Mouse (Mus musculus) CH12F3 (cell line): ENCODE results near the gene Pds5a.
"Not testable (repeated sequence)": the region's sequence is repeated elsewhere in the genome, so short reads cannot be mapped to it uniquely, and the experiment has no call there.

ENCODE experiments used
- in situ Hi-C: fragments of 300-500 bp; cut with MboI; formaldehyde crosslinking; loops from 2 replicates; pipeline ENCODE4 v1.14.3; 2020; ENCODE audit warnings: low sequenced_read_pairs

The Pds5a gene

DNA sequence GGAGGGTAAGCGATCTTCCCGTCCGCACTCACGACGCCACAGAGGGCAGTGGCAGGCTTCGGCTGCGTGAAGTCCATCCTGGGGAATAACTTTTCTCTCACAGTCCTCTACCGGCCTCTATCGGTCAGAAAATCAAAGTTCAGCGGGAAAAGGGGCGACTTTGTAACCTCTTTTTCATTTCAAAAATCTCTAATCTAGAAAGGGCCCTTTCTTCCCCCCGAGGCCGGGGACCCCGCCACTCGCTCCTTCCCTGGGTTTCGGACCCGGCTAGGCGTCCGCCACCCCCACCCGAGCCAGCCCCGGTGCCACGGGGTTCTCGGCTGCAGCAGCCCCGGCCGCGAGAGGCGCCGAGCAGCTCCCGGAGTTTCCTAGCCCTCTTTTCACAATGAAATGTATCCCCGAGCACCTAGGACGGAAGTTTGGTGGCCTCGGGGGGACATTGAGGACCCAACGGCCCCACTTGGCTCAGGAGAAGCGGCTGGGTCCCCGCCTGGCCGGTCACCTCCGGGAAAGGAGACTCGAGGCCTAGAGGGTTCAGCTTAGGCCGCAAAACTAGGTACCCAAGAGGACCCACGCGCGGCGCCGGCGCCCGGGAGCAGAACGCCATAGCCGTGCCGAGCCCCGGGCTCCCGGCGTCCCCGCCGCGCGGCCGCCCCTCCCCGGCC, 1.1 kb downstream of the Pds5a start:
- in situ Hi-C loops: no loop called here

DNA sequence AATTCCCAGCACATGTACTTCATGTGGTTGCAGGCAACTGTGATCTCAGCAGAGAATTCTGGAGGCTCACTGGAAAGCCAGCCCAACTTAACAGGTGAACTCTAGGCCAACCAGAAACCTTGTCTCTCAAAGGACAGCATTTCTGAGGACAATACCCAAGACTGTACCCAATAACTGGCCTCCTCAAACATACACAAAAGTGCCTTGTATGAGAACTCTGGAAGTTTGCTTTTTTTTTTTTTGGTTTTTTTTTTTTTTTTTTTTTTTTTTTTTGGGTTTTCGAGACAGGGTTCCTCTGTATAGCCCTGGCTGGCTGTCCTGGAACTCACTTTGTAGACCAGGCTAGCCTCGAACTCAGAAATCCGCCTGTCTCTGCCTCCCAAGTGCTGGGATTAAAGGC, 4.0 kb downstream of the Pds5a start:
- in situ Hi-C loops: not testable (repeated sequence)

DNA sequence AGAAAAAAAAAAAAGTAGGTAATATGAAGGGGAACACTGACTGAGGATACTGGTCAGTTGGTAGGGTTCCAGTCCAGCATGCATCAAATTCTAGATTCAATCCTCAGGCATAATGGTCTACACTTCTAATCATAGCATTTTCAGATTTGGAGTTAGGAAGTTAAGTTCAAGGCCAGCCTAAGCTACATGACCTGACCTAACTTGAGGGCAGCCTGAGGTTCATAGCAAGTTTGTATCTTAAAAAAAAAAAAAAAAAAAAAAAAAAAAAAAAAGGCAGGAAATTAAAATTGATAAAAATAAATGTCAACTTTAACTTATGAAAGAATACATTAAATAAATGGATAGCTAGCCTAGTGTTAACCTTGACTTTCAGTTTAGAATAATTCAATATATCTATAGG, 5.1 kb downstream of the Pds5a start:
- in situ Hi-C loops: no loop called here

DNA sequence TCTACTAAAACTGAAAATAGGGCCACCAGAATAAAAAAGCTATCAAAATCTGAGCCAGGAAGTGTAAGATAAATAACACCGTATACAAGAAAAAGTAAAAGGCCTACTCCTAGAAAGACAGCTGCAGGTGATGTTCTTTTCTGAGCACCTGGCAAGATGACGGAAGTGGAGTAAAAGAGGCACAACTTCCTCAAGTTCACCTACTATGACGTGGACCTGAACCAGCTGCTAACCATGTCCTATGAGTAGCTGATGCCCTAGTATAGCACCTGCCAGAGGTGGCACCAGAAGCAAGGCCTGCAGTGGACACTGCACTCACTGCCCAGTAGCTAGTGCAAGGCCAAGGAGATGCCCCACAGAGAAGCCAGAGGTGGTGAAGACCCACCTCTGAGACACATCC, 9.3 kb downstream of the Pds5a start:
- in situ Hi-C loops: no loop called here

DNA sequence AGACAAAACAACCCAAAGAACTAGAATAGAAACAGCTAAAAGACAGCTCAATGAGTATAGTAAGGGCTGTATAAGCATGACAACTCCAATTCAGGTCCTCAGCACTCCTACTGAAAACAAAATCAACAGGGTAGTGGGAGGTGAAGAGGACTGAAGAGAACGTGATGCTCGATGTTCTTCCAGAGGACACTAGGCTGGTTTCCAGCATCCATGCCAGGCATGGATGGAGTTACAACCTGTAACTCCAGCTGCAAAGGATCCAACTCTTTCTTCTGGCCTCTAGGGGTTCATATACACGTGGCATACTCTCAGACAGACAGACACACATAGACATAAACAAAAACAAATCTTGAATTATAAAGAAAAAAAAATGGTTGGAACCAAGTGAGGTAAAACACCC, 11.3 kb downstream of the Pds5a start:
- in situ Hi-C loops: no loop called here

DNA sequence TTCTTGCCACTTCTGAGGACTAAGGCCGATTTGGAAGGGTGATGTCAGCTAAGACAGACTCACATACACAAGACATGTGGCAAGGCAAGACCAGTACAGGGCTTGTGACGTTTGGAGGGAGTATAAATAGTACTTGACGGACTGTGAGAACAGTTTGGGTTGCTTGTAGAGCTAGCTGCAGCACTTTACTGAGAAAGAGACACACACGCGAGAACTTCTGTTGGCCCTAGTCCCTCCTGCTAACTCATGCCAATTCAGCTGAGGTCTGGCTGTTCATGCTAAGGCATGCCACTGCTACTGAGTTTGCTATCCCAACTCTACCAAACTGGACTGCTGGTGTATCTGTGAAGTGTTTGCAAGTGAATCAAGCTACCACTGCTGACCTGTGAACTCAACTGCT, 19.2 kb downstream of the Pds5a start:
- in situ Hi-C loops: no loop called here

DNA sequence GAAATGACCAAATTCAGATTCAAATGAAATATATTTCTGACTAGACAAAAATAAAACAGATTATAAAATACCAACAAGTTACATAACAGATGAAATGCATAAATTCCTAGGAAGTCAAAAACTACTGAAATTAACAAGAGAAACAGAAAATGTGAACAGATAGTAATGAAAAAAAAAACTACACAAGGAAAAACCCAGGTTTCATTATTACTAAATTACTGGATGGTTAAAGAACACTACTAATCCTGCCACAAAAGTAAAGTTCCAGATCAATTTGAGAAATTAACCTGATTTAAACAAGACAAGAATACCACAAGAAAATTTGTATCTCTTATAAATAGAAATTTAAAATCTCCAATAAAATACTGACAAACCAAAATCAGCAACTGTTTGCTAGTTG, 25.9 kb downstream of the Pds5a start:
- in situ Hi-C loops: no loop called here

DNA sequence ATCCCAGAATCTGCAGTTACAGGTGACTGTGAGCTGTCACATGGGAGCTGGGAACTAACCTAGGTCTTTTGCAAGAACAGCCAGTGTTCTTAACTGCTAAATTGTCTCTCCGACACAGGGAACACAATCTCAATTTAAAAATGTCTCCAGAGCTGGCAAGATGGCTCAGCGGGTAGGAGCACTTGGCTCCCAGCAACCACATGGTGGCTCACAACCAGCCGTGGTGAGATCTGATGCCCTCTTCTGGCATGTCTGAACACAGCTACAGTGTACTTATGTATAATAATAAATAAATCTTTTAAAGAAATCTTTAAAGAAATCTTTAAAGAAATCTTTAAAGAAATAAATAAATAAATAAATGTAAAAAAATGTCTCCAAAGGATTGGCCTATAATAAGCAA, 30.4 kb downstream of the Pds5a start:
- in situ Hi-C loops: no loop called here

DNA sequence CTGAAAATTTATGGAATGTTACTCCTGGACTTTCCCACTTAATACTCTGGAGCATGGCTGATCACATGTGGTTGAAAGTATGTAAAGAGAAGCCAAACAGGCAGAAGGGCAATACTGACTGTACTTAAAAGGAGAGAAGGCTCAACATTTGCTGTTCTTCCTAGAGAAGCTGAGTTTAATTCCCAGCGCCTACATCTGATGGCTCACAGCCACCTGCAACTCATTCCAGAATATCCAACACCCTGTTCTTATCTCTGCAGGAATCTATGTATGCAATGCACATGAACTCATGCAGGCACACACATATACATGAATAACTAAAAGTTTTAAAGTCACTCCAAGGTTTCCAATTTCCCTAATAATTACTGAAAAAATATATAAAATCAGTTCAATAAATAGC, 32.7 kb downstream of the Pds5a start:
- in situ Hi-C loops: no loop called here

DNA sequence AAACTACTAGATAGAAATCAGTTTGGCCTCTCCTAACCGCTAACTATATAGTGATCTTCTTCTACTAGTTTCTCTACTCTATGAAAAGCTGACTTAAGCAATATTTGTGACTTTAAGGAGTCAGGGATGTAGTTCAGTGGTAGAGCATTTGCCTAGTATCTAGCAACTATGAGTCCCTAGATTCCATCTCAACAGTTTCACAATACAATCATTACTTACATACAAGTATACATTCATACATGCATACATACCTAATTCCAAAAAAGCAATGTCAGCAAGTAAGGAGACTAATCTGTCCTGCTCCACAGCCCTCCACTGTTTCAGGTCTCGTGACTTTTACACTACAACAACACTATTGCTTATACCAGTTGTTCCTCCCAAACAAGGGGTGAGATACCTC, 36.1 kb downstream of the Pds5a start:
- in situ Hi-C loops: no loop called here

DNA sequence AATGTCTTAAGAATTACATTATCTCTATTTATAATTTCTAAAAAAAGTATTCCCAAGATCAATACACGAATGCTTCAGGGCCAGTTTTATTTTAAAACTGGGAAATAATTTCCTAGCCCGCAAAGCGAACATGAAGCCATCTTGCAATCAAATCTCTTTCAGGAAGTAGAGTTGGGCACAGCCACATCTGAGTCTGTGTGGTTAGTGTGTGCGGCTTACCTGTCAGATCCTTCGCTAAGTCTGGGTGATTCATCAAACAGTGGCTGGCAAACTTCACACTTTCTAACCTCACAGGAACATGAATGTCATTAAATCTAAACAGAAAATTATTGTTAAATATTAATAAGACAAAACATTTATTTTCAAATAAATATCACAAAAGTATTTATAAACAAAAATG, 44.3 kb downstream of the Pds5a start:
- in situ Hi-C loops: no loop called here

DNA sequence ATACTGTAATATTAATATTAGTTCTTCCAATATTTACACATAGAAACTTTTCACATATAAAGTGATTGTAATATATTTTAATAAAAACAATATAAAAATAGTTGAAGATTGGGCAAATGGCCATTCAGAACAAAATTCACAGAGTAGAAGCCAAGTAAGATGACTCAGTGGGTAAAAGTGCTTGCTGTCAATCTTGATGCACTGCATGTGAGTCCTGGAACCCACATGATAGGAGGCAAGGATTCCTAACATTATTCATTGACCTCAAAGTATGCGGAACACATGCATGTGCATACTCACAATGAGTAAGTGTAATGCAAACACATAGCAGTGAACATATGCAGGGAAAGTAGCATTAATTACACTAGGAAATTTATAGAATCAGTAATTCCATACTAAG, 59.2 kb downstream of the Pds5a start:
- in situ Hi-C loops: no loop called here

DNA sequence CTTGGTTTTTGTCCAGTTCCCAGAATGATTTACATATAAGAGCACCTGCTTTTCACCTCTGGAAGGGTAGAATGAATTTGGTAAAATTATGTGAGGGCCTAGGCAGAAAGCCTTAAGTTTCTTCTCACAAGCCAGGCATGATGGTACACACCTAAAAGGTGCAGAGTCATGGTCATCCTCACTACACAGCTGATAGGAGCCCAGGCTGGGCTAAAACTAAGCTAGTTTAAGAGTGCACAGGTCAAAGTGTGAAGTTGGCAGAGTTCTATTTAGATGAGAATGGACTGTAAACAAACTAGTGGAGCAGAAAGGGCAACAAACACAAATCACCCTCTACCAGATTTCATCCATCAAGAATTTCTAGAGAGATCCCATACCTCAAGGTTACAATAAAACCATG, 73.7 kb downstream of the Pds5a start:
- in situ Hi-C loops: no loop called here

DNA sequence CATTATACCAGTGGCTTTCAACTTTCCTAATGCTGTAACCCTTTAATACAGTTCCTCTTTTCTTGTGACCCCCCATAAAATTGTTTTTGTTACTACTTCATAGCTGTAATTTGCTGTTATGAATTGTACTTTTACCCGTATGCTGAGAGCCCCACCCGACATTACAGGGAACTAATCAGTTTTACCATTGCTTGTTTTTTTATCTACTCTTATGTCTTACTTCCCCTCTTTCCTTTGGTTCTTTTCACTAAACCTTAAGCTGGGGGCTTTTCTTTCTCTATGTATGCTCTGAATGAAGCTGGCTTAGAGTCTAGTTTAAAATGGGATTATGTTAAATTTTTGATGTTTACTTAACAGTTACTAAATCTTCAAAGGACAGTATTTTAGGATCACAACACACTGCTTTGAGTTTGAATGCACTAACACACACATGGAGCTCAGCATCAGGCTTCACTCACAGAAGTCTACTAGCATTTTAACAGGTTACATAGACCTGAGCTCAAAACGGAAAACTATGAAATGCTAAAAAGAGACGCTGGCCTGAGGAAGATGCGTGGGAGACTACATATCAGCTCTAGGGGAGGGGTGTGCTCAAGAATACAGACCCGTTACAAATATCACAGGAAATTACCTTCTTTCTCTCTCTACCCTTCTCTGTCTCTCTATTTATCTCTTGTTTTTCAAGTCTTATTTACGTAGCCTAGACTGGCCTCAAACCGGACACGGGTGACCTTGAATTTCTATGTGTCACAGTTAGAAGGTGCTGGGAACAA, 84.7 kb downstream of the Pds5a start:
- in situ Hi-C loops: no loop called here

DNA sequence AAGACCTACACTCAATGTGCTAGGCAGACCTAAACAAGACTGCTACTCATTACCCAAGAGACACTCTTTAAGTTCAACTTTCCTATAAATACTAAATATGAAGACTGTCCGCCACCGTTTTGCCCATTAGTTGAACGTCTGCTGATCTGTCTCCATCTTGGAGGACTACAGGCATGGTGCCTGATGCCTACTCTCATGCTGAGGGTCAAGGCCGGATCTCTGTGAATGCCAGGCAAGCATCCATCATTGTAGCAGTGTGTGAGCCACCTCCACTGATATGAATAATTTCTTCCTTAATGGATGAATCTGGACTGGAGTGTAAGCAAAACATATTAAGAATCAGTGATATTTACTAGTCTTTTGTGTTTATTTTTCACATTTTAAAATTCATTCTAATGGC, 87.5 kb downstream of the Pds5a start:
- in situ Hi-C loops: no loop called here

DNA sequence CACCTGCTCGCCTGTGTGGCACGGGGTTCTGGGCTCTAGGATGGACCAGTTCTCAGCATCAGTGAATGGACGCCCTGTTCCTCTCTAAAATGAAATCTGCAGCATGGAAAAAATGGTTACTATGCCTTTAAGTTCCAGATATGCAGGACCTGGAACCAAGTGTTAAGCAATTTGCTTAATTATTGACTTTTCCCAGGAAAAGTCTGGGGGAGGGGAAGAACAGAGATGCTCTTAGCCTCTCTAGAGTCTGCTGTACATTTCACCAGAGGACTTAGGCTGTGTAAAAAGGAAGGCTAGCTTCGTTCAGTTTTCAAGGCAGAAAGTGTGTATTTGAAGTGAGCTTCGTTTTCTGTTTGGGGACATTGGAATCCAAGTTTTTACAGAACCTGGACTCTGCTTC, 88.3 kb downstream of the Pds5a start:
- in situ Hi-C loops: no loop called here

DNA sequence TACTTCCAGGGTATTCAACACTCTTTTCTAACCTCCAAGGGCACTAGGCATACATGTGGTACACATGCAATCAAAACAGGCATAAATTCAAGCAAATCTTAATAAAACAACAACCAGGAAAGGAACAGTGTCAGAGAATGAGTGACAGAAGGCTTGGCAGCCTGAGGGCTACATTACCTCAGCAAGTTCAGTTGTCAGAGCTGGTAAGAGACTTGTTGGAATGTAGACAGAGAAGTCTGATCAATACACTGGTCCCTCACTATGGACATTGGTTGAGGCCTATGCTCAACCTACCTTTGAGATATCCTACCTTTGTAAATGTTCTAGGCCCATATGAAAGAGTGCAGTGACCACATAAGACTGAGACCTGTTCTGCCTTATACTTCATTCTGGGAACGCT, 91.3 kb downstream of the Pds5a start:
- in situ Hi-C loops: no loop called here

DNA sequence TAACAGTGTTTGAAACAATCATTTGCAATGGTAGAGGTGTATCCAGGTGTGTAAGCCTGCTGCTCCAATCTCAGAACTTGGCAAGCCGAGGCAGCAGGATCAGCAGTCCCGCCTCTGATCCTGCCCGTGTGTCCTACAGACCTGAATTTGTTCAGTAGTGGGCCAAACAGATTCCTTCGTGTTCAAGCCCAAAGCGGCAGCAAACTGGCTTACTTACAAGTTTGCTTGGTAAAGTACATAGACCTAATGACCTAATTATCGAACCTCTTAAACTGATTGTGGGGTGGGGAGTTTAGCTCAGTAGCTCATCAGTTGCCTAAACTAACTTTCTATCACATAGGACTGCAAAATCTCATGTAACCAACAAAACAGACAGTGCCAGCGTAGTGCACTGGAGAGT, 98.4 kb downstream of the Pds5a start:
- in situ Hi-C loops: no loop called here

DNA sequence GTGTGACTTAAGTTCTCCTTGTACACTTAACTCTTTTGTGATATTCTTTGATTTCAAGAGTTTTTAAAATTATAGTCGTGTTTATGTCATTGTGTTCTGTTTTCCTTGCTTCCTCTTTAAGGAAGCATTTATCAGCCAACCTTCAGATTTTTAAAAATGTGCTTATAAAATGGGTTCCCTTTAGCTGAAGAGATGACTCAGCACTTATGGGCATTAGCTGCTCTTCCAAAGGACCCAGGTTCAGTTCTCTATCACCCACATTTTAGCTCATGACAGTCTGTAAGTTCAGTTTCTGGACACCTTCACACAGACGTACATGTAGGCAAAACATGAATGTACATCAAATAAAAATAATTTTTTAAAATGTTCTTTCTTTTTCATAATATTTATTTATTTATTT, 105.7 kb downstream of the Pds5a start:
- in situ Hi-C loops: no loop called here

DNA sequence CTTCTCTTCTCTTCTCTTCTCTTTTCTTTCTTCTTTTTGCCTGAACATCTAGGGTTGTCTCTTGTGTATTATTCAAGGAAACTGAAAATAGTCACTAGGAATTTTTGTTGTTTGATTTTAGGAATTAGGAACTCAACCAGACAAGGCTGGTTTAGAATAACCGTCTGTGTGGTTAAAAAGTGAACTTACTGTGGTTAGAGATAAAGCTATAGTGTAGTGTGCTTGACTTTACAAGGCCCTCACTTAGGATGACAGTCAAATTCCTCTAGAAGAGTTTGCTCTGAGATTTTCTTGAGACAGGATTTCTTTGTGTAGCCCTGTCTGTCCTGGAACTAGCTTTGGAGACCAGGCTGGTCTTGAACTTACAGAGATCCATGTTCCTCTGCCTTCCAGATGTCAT, 107.9 kb downstream of the Pds5a start:
- in situ Hi-C loops: no loop called here

DNA sequence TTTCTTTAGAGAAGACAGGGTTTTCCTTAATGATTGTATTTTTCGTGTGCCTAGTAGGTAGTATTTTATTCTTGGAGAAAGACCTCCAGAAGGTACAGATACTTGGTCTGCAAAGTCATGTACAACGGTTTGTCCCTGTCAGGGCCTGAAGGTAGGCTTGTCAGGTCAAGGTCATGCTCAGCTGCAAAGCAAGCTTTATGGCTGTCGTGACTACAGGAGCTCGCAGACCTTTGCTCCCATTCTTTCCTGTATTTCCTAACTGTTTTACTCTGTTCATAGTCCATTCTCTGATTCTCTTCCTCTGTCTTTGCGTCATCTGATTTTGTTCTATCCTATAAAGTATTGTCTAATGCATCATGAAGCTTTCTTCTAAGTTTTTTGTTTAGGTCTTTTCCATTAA, 111.8 kb downstream of the Pds5a start:
- in situ Hi-C loops: no loop called here

DNA sequence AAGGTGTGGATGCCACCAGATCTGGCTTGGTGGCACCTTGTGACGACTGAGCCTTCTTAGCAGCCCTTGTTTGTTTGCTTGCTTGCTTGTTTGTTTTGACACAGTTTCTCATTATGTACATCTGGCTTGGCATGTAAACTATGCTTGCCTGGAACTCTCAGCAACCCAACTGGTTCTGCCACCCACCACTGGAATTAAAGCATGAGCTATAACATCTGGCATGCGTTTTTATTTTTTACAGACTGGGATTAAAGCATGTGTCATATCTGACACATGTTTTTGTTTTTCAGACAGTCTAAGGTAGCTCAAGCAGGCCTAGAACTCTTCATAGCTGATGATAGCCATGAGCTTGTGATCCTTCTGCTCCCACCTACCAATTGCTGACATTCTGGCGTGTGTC, 119.5 kb downstream of the Pds5a start:
- in situ Hi-C loops: no loop called here

DNA sequence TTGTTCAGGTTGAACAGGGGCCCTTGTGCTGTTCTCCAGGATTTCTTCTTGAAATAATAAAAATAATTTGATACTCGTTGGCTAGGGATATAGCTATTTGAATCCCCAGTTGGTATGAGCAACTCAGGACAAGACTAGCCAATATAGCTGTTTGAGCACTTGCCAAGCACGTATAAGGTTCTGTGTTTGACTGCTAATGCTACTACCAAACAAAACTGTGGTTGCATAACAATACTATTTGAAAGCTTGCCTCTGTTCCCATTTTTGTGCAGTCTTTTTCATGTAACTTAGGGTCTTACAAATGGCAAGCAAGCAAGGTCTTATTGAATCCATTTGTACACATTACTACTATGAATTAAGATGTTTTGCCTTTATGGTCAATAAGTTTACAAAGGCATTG, 122.2 kb downstream of the Pds5a start:
- in situ Hi-C loops: no loop called here
